Mouse (Mus musculus): ENCODE results near the gene Ripor2. TPM values are rescaled to one million over a fixed set of nuclear protein-coding genes. Genes with fewer than 3 reads are reported as not detected.

Gene Ripor2
- total and polyA plus RNA-seq, 2 experiments from 2014 or later, result 19.6 to 48.8 TPM

GRCm38 (mm10) chr13:24735608-24736131 lies 153.7 kb downstream of the Ripor2 start:
- DNase-seq (ENCODE audit: low spot score), result no peak
- no peak for ATAC-seq (ENCODE audit: low FRiP score)
- WGBS, result 89% methylated on average over 6 of the region's 6 CpGs
- Histone ChIP-seq H3K4me3 (ENCODE audit: low read depth, low read length) (no peak overlapping the region), H3K4me2 (ENCODE audit: low read depth, low read length, poor library complexity, severe bottlenecking) (no peak overlapping the region), H3K36me3 (ENCODE audit: insufficient read depth, low read length) (peaks cover 6% of the 10 kb centered on the region; the same call in 1 of the 2 replicates), H3K27ac (ENCODE audit: low read depth, low read length) (no peak overlapping the region), H3K9me3 (ENCODE audit: low read length) (no peaks in the 10 kb centered on the region), H3K27me3 (ENCODE audit: insufficient read depth, low read length) (no peaks in the 10 kb centered on the region), H3K9ac (replicated peaks; ENCODE audit: low read length, poor library complexity, severe bottlenecking) (no peak overlapping the region), H3K4me1 (ENCODE audit: insufficient read depth, low read length) (no peaks in the 10 kb centered on the region)
- TF ChIP-seq CTCF (IDR thresholded peaks at IDR 0.05), result no peak

- H3K27ac ChIP-seq (ENCODE audit: low read depth, low read length), result no peak within 1 kb of the TSS
- H3K4me3 ChIP-seq (ENCODE audit: low read depth, low read length), result no peak within 1 kb of the TSS
- WGBS, result 89% methylated on average over 10 of the region's 10 CpGs
- no peak within 1 kb of the TSS for H3K4me2 ChIP-seq (ENCODE audit: low read depth, low read length, poor library complexity, severe bottlenecking)
- H3K27me3 ChIP-seq (ENCODE audit: insufficient read depth, low read length), result no peaks in the 10 kb centered on the region
- H3K9ac ChIP-seq (replicated peaks; ENCODE audit: low read length, poor library complexity, severe bottlenecking), result no peak within 1 kb of the TSS
- no peak for TF ChIP-seq CTCF (IDR thresholded peaks at IDR 0.05)
- ATAC-seq (ENCODE audit: low FRiP score) (no peak), DNase-seq (ENCODE audit: low spot score) (no peak)
- no peaks in the 10 kb centered on the region for H3K36me3 ChIP-seq (ENCODE audit: insufficient read depth, low read length)
- H3K9me3 ChIP-seq (ENCODE audit: low read length), result no peaks in the 10 kb centered on the region
- H3K4me1 ChIP-seq (ENCODE audit: insufficient read depth, low read length), result no peaks in the 10 kb centered on the region
These were observed 159.0 kb downstream of the Ripor2 start, which contains the start of gene Armh2 for GRCm38 (mm10) chr13:24741028-24741427. Gene Armh2, plus strand, starts transcription at chr13:24741232.

GRCm38 (mm10) chr13:24747823-24748222 lies 165.8 kb downstream of the Ripor2 start:
- Histone ChIP-seq H3K27ac (ENCODE audit: low read depth, low read length) (no peak overlapping the region), H3K27me3 (ENCODE audit: insufficient read depth, low read length) (no peaks in the 10 kb centered on the region), H3K9ac (replicated peaks; ENCODE audit: low read length, poor library complexity, severe bottlenecking) (no peak overlapping the region), H3K4me1 (ENCODE audit: insufficient read depth, low read length) (no peaks in the 10 kb centered on the region), H3K9me3 (ENCODE audit: low read length) (no peaks in the 10 kb centered on the region), H3K4me2 (ENCODE audit: low read depth, low read length, poor library complexity, severe bottlenecking) (no peak overlapping the region), H3K36me3 (ENCODE audit: insufficient read depth, low read length) (no peaks in the 10 kb centered on the region), H3K4me3 (ENCODE audit: low read depth, low read length) (no peak overlapping the region)
- 88% methylated on average over 3 of the region's 3 CpGs for WGBS
- ATAC-seq (ENCODE audit: low FRiP score) (no peak), DNase-seq (ENCODE audit: low spot score) (no peak)
- TF ChIP-seq CTCF (IDR thresholded peaks at IDR 0.05), result no peak

GRCm38 (mm10) chr13:24750807-24751206 lies 168.8 kb downstream of the Ripor2 start:
- DNase-seq (ENCODE audit: low spot score) (no peak), ATAC-seq (ENCODE audit: low FRiP score) (no peak)
- Histone ChIP-seq H3K4me2 (ENCODE audit: low read depth, low read length, poor library complexity, severe bottlenecking) (no peak overlapping the region), H3K36me3 (ENCODE audit: insufficient read depth, low read length) (no peaks in the 10 kb centered on the region), H3K9ac (replicated peaks; ENCODE audit: low read length, poor library complexity, severe bottlenecking) (no peak overlapping the region), H3K27ac (ENCODE audit: low read depth, low read length) (no peak overlapping the region), H3K4me3 (ENCODE audit: low read depth, low read length) (no peak overlapping the region), H3K9me3 (ENCODE audit: low read length) (no peaks in the 10 kb centered on the region), H3K4me1 (ENCODE audit: insufficient read depth, low read length) (no peaks in the 10 kb centered on the region), H3K27me3 (ENCODE audit: insufficient read depth, low read length) (no peaks in the 10 kb centered on the region)
- no peak for TF ChIP-seq CTCF (IDR thresholded peaks at IDR 0.05)
- 94% methylated on average over 8 of the region's 8 CpGs for WGBS

GRCm38 (mm10) chr13:24751396-24751795 lies 169.4 kb downstream of the Ripor2 start:
- Histone ChIP-seq H3K36me3 (ENCODE audit: insufficient read depth, low read length) (no peaks in the 10 kb centered on the region), H3K9me3 (ENCODE audit: low read length) (no peaks in the 10 kb centered on the region), H3K9ac (replicated peaks; ENCODE audit: low read length, poor library complexity, severe bottlenecking) (no peak overlapping the region), H3K4me2 (ENCODE audit: low read depth, low read length, poor library complexity, severe bottlenecking) (no peak overlapping the region), H3K27me3 (ENCODE audit: insufficient read depth, low read length) (no peaks in the 10 kb centered on the region), H3K4me1 (ENCODE audit: insufficient read depth, low read length) (no peaks in the 10 kb centered on the region), H3K27ac (ENCODE audit: low read depth, low read length) (no peak overlapping the region), H3K4me3 (ENCODE audit: low read depth, low read length) (no peak overlapping the region)
- TF ChIP-seq CTCF (IDR thresholded peaks at IDR 0.05), result no peak
- DNase-seq (ENCODE audit: low spot score), result no peak
- ATAC-seq (ENCODE audit: low FRiP score), result no peak
- 88% methylated on average over 8 of the region's 8 CpGs for WGBS

GRCm38 (mm10) chr13:24756756-24757155 lies 174.8 kb downstream of the Ripor2 start:
- 99% methylated on average over 3 of the region's 3 CpGs for WGBS
- no peaks in the 10 kb centered on the region for H3K9me3 ChIP-seq (ENCODE audit: low read length)
- DNase-seq (ENCODE audit: low spot score) (no peak), ATAC-seq (ENCODE audit: low FRiP score) (no peak)
- H3K27ac ChIP-seq (ENCODE audit: low read depth, low read length), result no peak overlapping the region
- H3K4me1 ChIP-seq (ENCODE audit: insufficient read depth, low read length), result no peaks in the 10 kb centered on the region
- H3K4me2 ChIP-seq (ENCODE audit: low read depth, low read length, poor library complexity, severe bottlenecking), result no peak overlapping the region
- TF ChIP-seq CTCF (IDR thresholded peaks at IDR 0.05), result no peak
- no peaks in the 10 kb centered on the region for H3K27me3 ChIP-seq (ENCODE audit: insufficient read depth, low read length)
- no peak overlapping the region for H3K9ac ChIP-seq (replicated peaks; ENCODE audit: low read length, poor library complexity, severe bottlenecking)
- no peak overlapping the region for H3K4me3 ChIP-seq (ENCODE audit: low read depth, low read length)
- H3K36me3 ChIP-seq (ENCODE audit: insufficient read depth, low read length), result no peaks in the 10 kb centered on the region
